Mouse (Mus musculus): ENCODE measurements around the gene Nr4a1. TPM values are rescaled to one million over a fixed set of nuclear protein-coding genes. Genes with fewer than 3 reads are reported as not detected.

Nr4a1 gene
- polyA plus RNA-seq, 1 experiment from 2014 or later = 5.9 TPM

DNA sequence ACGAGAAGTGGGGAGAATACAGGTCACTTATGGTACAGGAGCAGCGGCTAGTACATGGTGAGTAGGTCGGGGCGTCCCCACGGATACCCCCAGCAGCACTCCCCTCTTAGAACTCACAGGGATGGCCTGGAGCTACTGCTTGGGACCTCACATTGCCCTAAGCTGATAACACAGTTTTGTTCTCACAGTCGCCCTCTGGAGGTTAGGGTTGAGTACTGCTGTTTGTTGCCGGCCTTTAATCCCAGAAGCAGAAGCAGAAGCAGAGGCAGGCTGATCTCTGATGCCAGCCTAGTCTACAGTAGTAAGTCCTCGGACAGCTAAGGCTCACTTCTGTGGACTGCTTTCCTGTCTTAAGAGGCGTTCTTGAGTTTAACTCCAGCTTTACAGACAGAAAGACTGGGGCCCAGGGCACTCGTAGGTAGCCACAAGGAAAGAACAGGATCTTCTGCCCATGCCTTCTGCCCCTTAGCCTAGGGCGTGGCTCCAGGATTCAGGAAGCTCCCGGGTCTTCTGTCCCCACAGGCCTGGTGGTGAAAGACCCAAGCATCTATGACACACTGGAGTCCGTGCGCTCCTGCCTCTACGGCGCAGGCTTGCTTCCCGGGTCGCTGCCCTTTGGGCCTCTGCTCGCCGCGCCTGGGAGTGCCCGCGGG is 22.9 kb upstream of the Nr4a1 start:
- no peak for ATAC-seq
- Histone ChIP-seq H3K9me3 (ENCODE audit: control insufficient read depth) (no peaks in the 10 kb centered on the region), H3K27ac (ENCODE audit: low read depth, low read length) (peak overlapping the region; percentile 54; the same call in 1 of the 2 replicates), H3K4me3 (ENCODE audit: low read depth, low read length) (no peak overlapping the region), H3K36me3 (ENCODE audit: control insufficient read depth, insufficient read depth) (peaks cover 12% of the 10 kb centered on the region; the same call in 1 of the 2 replicates), H3K4me2 (replicated peaks; ENCODE audit: low read depth) (peak overlapping the region; percentile 30; the same call in 1 of the 2 replicates), H3K27me3 (replicated peaks; ENCODE audit: control insufficient read depth, insufficient read depth, low read length) (no peaks in the 10 kb centered on the region), H3K9ac (ENCODE audit: low read depth, low read length) (no peak overlapping the region), H3K4me1 (replicated peaks; ENCODE audit: control insufficient read depth, insufficient read depth, low read length) (0 out of 2 replicates have a peak, but pooled peaks cover 3% of the 10 kb centered on the region)
- peak; percentile 69 for TF ChIP-seq CTCF (IDR thresholded peaks at IDR 0.05; ENCODE audit: low read depth)
- WGBS = 84% methylated on average over 22 of the region's 23 CpGs

DNA sequence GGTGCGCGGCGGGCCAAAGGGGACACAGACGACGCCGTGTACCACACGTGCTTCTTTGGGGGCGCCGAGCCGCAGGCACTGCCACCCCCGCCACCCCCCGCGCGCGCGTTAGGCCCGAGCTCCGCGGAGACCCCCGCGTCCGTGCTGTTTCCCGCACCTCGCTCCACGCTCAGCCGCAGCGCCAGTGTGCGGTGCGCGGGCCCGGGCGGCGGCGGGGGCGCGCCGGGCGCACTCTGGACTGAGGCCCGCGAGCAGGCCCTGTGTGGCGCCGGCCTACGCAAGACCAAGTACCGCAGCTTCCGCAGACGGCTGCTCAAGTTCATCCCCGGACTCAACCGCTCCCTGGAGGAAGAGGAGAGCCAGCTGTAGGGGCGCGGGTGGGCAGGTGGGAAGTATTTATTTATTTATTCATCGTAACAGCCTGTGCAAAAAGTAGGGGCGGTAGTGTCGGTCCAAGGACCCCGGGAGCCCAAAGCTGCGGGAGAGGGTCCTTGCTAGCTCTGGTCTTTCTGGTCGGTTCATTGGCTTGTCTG is 22.4 kb upstream of the Nr4a1 start:
- H3K4me3 ChIP-seq (ENCODE audit: low read depth, low read length) = no peak overlapping the region
- 0 out of 2 replicates have a peak, but pooled peaks cover 3% of the 10 kb centered on the region for H3K4me1 ChIP-seq (replicated peaks; ENCODE audit: control insufficient read depth, insufficient read depth, low read length)
- H3K4me2 ChIP-seq (replicated peaks; ENCODE audit: low read depth) = peak overlapping the region; percentile 30; the same call in 1 of the 2 replicates
- ATAC-seq = no peak
- H3K9ac ChIP-seq (ENCODE audit: low read depth, low read length) = no peak overlapping the region
- 68% methylated on average over 56 of the region's 56 CpGs for WGBS
- H3K27ac ChIP-seq (ENCODE audit: low read depth, low read length) = peak overlapping the region; percentile 54; the same call in 1 of the 2 replicates
- H3K9me3 ChIP-seq (ENCODE audit: control insufficient read depth) = no peaks in the 10 kb centered on the region
- no peaks in the 10 kb centered on the region for H3K27me3 ChIP-seq (replicated peaks; ENCODE audit: control insufficient read depth, insufficient read depth, low read length)
- peaks cover 12% of the 10 kb centered on the region; the same call in 1 of the 2 replicates for H3K36me3 ChIP-seq (ENCODE audit: control insufficient read depth, insufficient read depth)
- no peak for TF ChIP-seq CTCF (IDR thresholded peaks at IDR 0.05; ENCODE audit: low read depth)

DNA sequence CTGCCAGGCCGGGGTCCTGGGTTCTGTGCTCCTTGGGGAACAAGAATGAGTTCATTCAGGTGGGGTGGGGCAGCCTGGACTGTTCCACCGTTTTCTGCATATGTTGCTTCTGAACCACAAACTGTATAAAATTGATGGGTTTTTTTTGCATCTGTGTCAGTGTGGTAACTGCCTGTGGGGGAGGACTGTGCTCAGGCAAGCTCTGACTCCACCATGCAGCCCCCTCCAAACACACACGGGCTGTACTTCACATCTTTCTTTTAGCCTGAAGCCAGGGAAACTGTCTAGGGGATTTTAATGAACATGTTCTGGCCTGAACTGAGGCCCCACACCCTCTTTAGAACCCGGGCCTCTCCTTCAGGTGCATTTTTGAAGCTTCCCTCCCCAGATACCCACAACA is 21.5 kb upstream of the Nr4a1 start:
- no peak for TF ChIP-seq CTCF (IDR thresholded peaks at IDR 0.05; ENCODE audit: low read depth)

DNA sequence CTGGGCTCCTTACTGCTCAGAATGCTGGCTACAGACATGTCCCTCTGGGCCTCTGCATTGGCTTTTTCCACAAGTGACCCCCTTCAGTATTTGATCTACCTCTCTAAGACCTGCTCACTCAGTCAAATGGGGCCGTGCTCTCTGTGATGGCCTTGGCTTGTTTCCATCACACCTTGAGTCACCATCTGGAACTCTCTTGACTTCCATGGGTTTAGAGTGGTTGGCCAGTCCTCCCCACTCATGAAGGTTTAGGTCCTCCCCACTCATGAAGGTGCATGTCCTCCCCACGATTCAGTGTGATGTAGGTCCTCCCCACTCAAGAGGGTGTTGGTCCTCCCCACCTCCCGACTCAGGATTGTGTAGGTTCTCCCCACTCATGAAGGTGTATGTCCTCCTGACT is 20.9 kb upstream of the Nr4a1 start:
- WGBS = 66% methylated on average over 3 of the region's 3 CpGs
- no peaks in the 10 kb centered on the region for H3K27me3 ChIP-seq (replicated peaks; ENCODE audit: control insufficient read depth, insufficient read depth, low read length)
- H3K36me3 ChIP-seq (ENCODE audit: control insufficient read depth, insufficient read depth) = peaks cover 12% of the 10 kb centered on the region; the same call in 1 of the 2 replicates
- H3K9me3 ChIP-seq (ENCODE audit: control insufficient read depth) = no peaks in the 10 kb centered on the region
- no peak for ATAC-seq
- no peak overlapping the region for H3K4me3 ChIP-seq (ENCODE audit: low read depth, low read length)
- no peak overlapping the region for H3K9ac ChIP-seq (ENCODE audit: low read depth, low read length)
- 0 out of 2 replicates have a peak, but pooled peaks cover 3% of the 10 kb centered on the region for H3K4me1 ChIP-seq (replicated peaks; ENCODE audit: control insufficient read depth, insufficient read depth, low read length)
- no peak for TF ChIP-seq CTCF (IDR thresholded peaks at IDR 0.05; ENCODE audit: low read depth)
- H3K27ac ChIP-seq (ENCODE audit: low read depth, low read length) = peak overlapping the region; percentile 83
- peak overlapping the region; percentile 35 for H3K4me2 ChIP-seq (replicated peaks; ENCODE audit: low read depth)

More for the DNA sequence above, 21.5 kb upstream of the Nr4a1 start:
- Histone ChIP-seq H3K4me3 (ENCODE audit: low read depth, low read length) (no peak overlapping the region), H3K4me2 (replicated peaks; ENCODE audit: low read depth) (no peak overlapping the region), H3K9ac (ENCODE audit: low read depth, low read length) (no peak overlapping the region), H3K36me3 (ENCODE audit: control insufficient read depth, insufficient read depth) (peaks cover 12% of the 10 kb centered on the region; the same call in 1 of the 2 replicates), H3K27ac (ENCODE audit: low read depth, low read length) (peak overlapping the region; percentile 54; the same call in 1 of the 2 replicates), H3K4me1 (replicated peaks; ENCODE audit: control insufficient read depth, insufficient read depth, low read length) (0 out of 2 replicates have a peak, but pooled peaks cover 3% of the 10 kb centered on the region), H3K9me3 (ENCODE audit: control insufficient read depth) (no peaks in the 10 kb centered on the region), H3K27me3 (replicated peaks; ENCODE audit: control insufficient read depth, insufficient read depth, low read length) (no peaks in the 10 kb centered on the region)
- ATAC-seq = no peak
- 52% methylated on average over 4 of the region's 4 CpGs for WGBS

DNA sequence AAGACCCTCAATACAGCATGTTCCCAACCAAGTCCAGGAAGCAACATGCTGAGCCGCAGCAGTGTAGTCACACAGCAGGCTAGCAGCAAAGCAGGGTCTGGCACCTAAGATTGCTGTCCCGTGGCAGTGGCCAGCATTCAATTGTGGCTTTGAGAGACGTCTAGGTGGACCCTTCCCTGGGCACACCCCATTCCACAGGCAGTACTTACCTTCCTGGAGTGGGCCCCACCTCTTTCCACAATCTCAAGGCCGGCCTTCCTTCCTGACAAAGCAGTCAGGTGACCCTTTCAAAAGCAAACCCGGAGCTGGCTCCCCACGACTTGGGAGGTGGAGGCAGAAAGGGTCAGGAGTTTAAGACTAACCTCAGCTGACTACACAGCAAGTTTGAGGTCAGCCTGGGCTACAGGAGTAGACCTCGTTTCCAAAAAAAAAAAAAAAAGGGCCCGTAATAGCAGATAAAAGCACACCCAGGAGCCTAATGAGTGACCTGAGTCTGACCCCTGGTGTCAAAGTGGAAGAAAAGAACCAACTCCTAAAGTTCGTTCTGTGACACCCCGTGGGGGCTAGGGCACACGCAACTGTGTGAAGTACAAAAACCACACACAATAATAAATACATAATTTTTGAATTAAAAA is 20.3 kb upstream of the Nr4a1 start:
- 18% methylated on average over 11 of the region's 11 CpGs for WGBS
- TF ChIP-seq CTCF (IDR thresholded peaks at IDR 0.05; ENCODE audit: low read depth) = no peak
- H3K27me3 ChIP-seq (replicated peaks; ENCODE audit: control insufficient read depth, insufficient read depth, low read length) = no peaks in the 10 kb centered on the region
- peak; percentile 67 for ATAC-seq
- H3K4me1 ChIP-seq (replicated peaks; ENCODE audit: control insufficient read depth, insufficient read depth, low read length) = 0 out of 2 replicates have a peak, but pooled peaks cover 3% of the 10 kb centered on the region
- no peaks in the 10 kb centered on the region for H3K9me3 ChIP-seq (ENCODE audit: control insufficient read depth)
- peak overlapping the region; percentile 83 for H3K27ac ChIP-seq (ENCODE audit: low read depth, low read length)
- H3K4me3 ChIP-seq (ENCODE audit: low read depth, low read length) = no peak overlapping the region
- peaks cover 12% of the 10 kb centered on the region; the same call in 1 of the 2 replicates for H3K36me3 ChIP-seq (ENCODE audit: control insufficient read depth, insufficient read depth)
- H3K9ac ChIP-seq (ENCODE audit: low read depth, low read length) = no peak overlapping the region
- peak overlapping the region; percentile 35 for H3K4me2 ChIP-seq (replicated peaks; ENCODE audit: low read depth)
